Mouse (Mus musculus) megakaryocyte, embryonic 14.5 days (primary cell): ENCODE results near the gene Kdelc2.

Source experiments
- FLI1 ChIP-seq: IDR thresholded peaks from 2 replicates; pipeline ENCODE4 v1.6.1; 2012; ENCODE audit warnings: low read length, inconsistent platforms, mixed read lengths
- GATA1 ChIP-seq: IDR thresholded peaks from 3 replicates; pipeline ENCODE4 v1.6.1; 2012; ENCODE audit warnings: mixed read lengths, low read length, inconsistent platforms, borderline replicate concordance

GRCm38 (mm10) chr9:53450609-53451008 lies 66.8 kb downstream of the Kdelc2 start:
- TF ChIP-seq GATA1 (no peak), FLI1 (no peak)
